Mouse (Mus musculus) midbrain, postnatal 0 days (tissue): ENCODE data around the gene Paqr7. TPM values are rescaled to one million over a fixed set of nuclear protein-coding genes. Genes with fewer than 3 reads are reported as not detected.
A peak's percentile ranks its signal among the peaks of the same experiment; 100 is the strongest.

Experiments used
- ATAC-seq: fragments of 200-750 bp; cut with Nextera tagmentation; 2 replicates; pipeline ENCODE4 v1.8.0; 2017; ENCODE audit warnings: moderate number of reproducible peaks, mild to moderate bottlenecking, moderate TSS enrichment, moderate library complexity; ENCODE audit not compliant: low FRiP score
- DNase-seq: peaks from one replicate; pipeline ENCODE4 v3.0.0-alpha.2; 2015; ENCODE audit warnings: low spot score
- H3K27ac ChIP-seq: fragments of 300-500 bp; sonication (generic); 2 replicates; pipeline ENCODE4 v1.5.1; 2014; ENCODE audit warnings: low read depth, mild to moderate bottlenecking, low read length, mixed read lengths
- H3K27me3 ChIP-seq: fragments of 300-500 bp; sonication (generic); 2 replicates; pipeline ENCODE4 v1.6.1; 2014; ENCODE audit warnings: low read length, control low read depth, mixed read lengths; ENCODE audit not compliant: insufficient read depth
- H3K36me3 ChIP-seq: fragments of 300-500 bp; sonication (generic); 2 replicates; pipeline ENCODE4 v1.6.1; 2014; ENCODE audit warnings: low read length, control low read depth, mixed read lengths; ENCODE audit not compliant: insufficient read depth
- H3K4me1 ChIP-seq: fragments of 300-500 bp; sonication (generic); 2 replicates; pipeline ENCODE4 v1.6.1; 2014; ENCODE audit warnings: mild to moderate bottlenecking, control low read depth, antibody characterized with exemption, low read length, mixed read lengths; ENCODE audit not compliant: insufficient read depth
- H3K4me2 ChIP-seq: fragments of 300-500 bp; sonication (generic); 2 replicates; pipeline ENCODE4 v1.6.1; 2014; ENCODE audit warnings: low read depth, mild to moderate bottlenecking, low read length, mixed read lengths; ENCODE audit not compliant: poor library complexity, severe bottlenecking
- H3K4me3 ChIP-seq: fragments of 300-500 bp; sonication (generic); 2 replicates; pipeline ENCODE4 v1.5.1; 2014; ENCODE audit warnings: low read depth, mild to moderate bottlenecking, low read length, moderate library complexity
- H3K9ac ChIP-seq: fragments of 300-500 bp; sonication (generic); replicated peaks from 2 replicates; pipeline ENCODE4 v1.6.1; 2014; ENCODE audit warnings: mild to moderate bottlenecking, low read length, moderate library complexity, mixed read lengths; ENCODE audit not compliant: poor library complexity, severe bottlenecking
- H3K9me3 ChIP-seq: fragments of 300-500 bp; sonication (generic); 2 replicates; pipeline ENCODE4 v1.6.1; 2016; ENCODE audit warnings: low read length, control low read depth
- CTCF ChIP-seq: IDR thresholded peaks from 2 replicates; pipeline ENCODE4 v1.5.1; 2016; ENCODE audit warnings: antibody characterized with exemption, mild to moderate bottlenecking
- WGBS: fragments of 180-500 bp; shearing (Covaris S2); extraction: QIAGEN DNeasy Blood & Tissue Kit; methylation state at CpG from one replicate; pipeline ENCODE4 v1.1.7; 2014; 5-methylcytosine and 5-hydroxymethylcytosine counted together
- polyA plus RNA-seq: library from polyadenylated mRNA; unstranded; fragments of >200 nt; fragmentation: Nextera tagmentation; extraction: Ambion mirVana; gene quantifications from 2 replicates; pipeline ENCODE4 v1.2.1, GENCODE M21; 2015
- total RNA-seq: library from RNA; depleted of rRNA; stranded (reverse); fragments of >200 nt; gene quantifications from 2 replicates; pipeline ENCODE4 v1.2.3, GENCODE M21; 2014

Paqr7 gene
- total and polyA plus RNA-seq, 2 experiments from 2014 or later, result 38.9 to 97.8 TPM

DNA sequence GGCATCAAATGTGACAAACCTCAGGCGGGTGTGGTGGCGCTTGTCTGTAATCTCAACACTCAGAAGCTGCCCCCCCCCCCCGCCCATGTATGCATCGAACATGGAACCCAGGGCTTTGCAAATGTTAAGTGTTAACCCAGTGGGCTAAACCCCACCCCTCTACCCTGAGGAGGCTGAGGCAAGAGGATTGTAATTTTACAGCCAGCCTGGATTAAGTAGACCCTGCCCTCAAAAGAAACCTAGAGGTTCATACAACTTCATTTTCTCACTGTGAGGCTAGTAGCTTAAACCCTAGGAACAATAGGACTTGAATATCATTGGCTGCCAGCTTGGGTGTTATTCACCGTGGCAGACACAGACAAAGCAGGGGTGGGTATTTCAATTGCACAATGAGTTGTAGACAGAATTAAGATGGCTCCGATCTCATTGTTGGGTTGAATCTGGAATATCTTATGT, 27.1 kb upstream of the Paqr7 start:
- H3K9me3 ChIP-seq, result no peaks in the 10 kb centered on the region
- H3K27ac ChIP-seq, result peak overlapping the region; percentile 99
- peaks cover 26% of the 10 kb centered on the region; the same call in 1 of the 2 replicates for H3K4me1 ChIP-seq
- peak overlapping the region; percentile 94 for H3K4me3 ChIP-seq
- peak; percentile 21; the same call in 1 of the 2 replicates for ATAC-seq
- no peaks in the 10 kb centered on the region for H3K27me3 ChIP-seq
- H3K4me2 ChIP-seq, result peak overlapping the region; percentile 86
- WGBS, result 2% methylated on average over 6 of the region's 6 CpGs
- peaks cover 7% of the 10 kb centered on the region for H3K36me3 ChIP-seq
- DNase-seq, result peak; percentile 74
- TF ChIP-seq CTCF, result no peak
- peak overlapping the region; percentile 99 for H3K9ac ChIP-seq

DNA sequence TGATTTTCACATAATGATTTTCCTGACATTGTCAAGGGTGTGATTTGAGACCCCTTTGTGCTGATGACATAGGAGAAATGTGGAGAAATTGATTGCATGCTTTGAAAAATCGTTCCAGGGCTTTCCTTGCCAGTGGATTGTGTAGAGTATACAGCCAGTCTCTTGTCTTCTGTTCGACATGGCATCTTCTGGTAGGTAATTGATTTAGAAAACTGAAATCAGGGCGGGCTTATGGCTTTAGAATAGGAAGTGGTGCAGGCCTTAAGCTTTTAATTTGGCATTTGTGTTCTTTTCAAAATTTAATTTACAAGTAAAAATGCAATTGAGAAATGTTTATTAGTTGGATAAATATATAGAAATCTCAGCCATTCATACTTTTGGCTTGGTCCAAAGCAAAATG, 26.5 kb upstream of the Paqr7 start:
- Histone ChIP-seq H3K27me3 (no peaks in the 10 kb centered on the region), H3K9ac (peak overlapping the region; percentile 99), H3K9me3 (no peaks in the 10 kb centered on the region), H3K4me1 (peaks cover 25% of the 10 kb centered on the region; the same call in 1 of the 2 replicates), H3K36me3 (peaks cover 13% of the 10 kb centered on the region), H3K4me3 (peak overlapping the region; percentile 94), H3K27ac (peak overlapping the region; percentile 99), H3K4me2 (peak overlapping the region; percentile 86)
- no peak for ATAC-seq
- no peak for DNase-seq
- no peak for TF ChIP-seq CTCF
- 11% methylated on average over 3 of the region's 3 CpGs for WGBS

DNA sequence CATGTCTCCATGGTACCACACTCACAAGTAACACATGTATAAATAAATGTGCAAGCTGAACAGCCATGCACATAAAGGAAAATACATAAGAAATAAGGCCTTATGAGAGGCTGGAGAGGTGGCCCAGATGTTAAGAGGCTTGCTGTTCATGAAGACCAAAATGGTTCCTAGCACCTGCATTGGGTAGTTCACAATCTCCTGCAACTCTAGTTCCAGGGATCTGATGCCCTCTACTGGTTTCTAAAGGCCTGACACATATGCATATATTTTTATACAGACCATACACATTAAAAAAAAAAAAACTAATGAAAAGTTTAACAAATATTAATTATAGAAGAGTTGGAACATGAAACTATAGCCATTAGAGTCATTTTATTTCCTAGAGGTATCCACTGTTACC, 25.0 kb upstream of the Paqr7 start:
- H3K9me3 ChIP-seq, result no peaks in the 10 kb centered on the region
- H3K4me3 ChIP-seq, result peak overlapping the region; percentile 94
- ATAC-seq (no peak), DNase-seq (no peak)
- TF ChIP-seq CTCF, result peak; percentile 66
- peak overlapping the region; percentile 99 for H3K27ac ChIP-seq
- H3K9ac ChIP-seq, result no peak overlapping the region
- H3K27me3 ChIP-seq, result no peaks in the 10 kb centered on the region
- H3K4me1 ChIP-seq, result peaks cover 21% of the 10 kb centered on the region; the same call in 1 of the 2 replicates
- H3K4me2 ChIP-seq, result peak overlapping the region; percentile 86
- peaks cover 24% of the 10 kb centered on the region for H3K36me3 ChIP-seq

DNA sequence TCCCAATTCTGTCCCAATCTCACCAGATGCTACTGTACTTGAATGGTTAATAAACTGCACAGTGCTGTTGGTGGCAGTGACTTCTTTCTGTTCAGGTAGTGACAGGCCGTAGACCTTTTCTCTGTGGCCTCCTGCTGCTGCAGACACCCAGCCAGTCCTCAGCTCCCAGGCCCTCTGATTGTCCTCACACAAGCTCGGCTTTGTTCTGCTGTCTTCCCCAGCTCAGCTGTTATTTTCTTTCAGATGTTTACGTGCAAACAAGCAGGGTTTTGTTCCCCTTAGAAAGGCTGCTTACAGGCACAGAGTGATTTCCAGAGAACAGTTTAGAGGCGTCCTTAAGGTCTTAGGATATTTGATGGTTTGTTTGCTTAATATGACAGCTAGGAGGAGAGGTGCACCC, 22.7 kb upstream of the Paqr7 start:
- Histone ChIP-seq H3K9ac (0 out of 2 replicates have a peak overlapping the region, but pooled peaks have one; percentile 33), H3K27ac (peak overlapping the region; percentile 74), H3K4me1 (peaks cover 19% of the 10 kb centered on the region; the same call in 1 of the 2 replicates), H3K4me2 (no peak overlapping the region), H3K9me3 (no peaks in the 10 kb centered on the region), H3K4me3 (no peak overlapping the region), H3K36me3 (peaks cover 32% of the 10 kb centered on the region), H3K27me3 (no peaks in the 10 kb centered on the region)
- 52% methylated on average over 4 of the region's 4 CpGs for WGBS
- DNase-seq (no peak), ATAC-seq (no peak)
- no peak for TF ChIP-seq CTCF

DNA sequence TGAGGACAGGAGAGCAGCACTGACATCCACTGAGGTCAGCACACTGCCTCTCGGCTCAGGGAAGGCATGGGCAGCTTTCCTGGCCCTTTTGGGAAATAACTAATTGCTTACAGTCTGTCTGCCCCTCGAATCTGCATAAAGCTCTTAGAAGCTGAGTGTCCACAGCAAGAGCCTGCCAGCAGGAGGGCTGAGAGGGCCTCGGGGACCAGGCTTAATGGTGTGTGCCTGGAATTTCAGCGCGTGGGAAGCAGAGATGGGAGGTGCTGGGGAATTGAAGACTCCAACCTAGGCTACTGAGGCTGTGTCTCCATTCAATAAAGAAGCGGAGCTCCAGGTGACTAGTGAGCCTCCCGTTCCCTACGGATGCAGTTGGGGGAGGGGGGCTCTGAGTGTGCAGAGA, 22.3 kb upstream of the Paqr7 start:
- Histone ChIP-seq H3K27ac (peak overlapping the region; percentile 74), H3K4me1 (peaks cover 19% of the 10 kb centered on the region; the same call in 1 of the 2 replicates), H3K36me3 (peaks cover 32% of the 10 kb centered on the region), H3K9ac (0 out of 2 replicates have a peak overlapping the region, but pooled peaks have one; percentile 33), H3K9me3 (no peaks in the 10 kb centered on the region), H3K27me3 (no peaks in the 10 kb centered on the region), H3K4me2 (no peak overlapping the region), H3K4me3 (no peak overlapping the region)
- WGBS, result 21% methylated on average over 8 of the region's 8 CpGs
- ATAC-seq (no peak), DNase-seq (peak; percentile 47)
- no peak for TF ChIP-seq CTCF

DNA sequence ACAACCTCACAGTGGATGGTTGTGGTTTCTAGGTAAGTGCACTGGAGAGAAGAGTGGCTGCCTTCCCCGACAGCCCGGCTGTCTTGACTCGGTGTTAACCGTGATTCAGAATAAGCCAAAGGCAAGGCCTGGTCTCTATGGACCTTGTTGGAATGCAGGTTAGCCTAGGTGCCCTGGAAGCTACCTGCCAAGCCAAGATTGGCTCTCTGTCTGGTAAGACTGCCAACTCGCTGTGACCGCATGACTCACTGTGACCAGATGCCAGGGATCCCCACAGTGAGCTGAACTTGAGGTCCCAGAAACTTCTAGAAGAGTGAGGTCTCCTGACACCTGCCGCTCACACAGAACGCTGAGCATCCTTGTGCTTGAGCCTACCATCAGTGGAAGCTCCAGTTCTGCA, 19.6 kb upstream of the Paqr7 start:
- H3K4me2 ChIP-seq, result no peak overlapping the region
- no peak overlapping the region for H3K9ac ChIP-seq
- H3K9me3 ChIP-seq, result no peaks in the 10 kb centered on the region
- no peaks in the 10 kb centered on the region for H3K27me3 ChIP-seq
- no peak for TF ChIP-seq CTCF
- DNase-seq (no peak), ATAC-seq (no peak)
- H3K27ac ChIP-seq, result peak overlapping the region; percentile 69
- peaks cover 12% of the 10 kb centered on the region; the same call in 1 of the 2 replicates for H3K4me1 ChIP-seq
- WGBS, result 82% methylated on average over 8 of the region's 8 CpGs
- peaks cover 32% of the 10 kb centered on the region for H3K36me3 ChIP-seq
- H3K4me3 ChIP-seq, result no peak overlapping the region
